Mouse (Mus musculus) bone marrow, adult 2 months (tissue): Measurements from ENCODE around the gene Usp5.

Source experiments
- CTCF ChIP-seq: fragments of 200-500 bp; IDR thresholded peaks from 2 replicates; pipeline ENCODE4 v1.5.1; 2011; ENCODE audit warnings: low read length, control low read depth; ENCODE audit not compliant: control insufficient read depth, insufficient read depth
- POLR2A ChIP-seq: fragments of 200-500 bp; IDR thresholded peaks from 2 replicates; pipeline ENCODE4 v1.6.1; 2011; ENCODE audit warnings: low read depth, mild to moderate bottlenecking, control low read depth, low read length, borderline replicate concordance; ENCODE audit not compliant: control insufficient read depth

DNA sequence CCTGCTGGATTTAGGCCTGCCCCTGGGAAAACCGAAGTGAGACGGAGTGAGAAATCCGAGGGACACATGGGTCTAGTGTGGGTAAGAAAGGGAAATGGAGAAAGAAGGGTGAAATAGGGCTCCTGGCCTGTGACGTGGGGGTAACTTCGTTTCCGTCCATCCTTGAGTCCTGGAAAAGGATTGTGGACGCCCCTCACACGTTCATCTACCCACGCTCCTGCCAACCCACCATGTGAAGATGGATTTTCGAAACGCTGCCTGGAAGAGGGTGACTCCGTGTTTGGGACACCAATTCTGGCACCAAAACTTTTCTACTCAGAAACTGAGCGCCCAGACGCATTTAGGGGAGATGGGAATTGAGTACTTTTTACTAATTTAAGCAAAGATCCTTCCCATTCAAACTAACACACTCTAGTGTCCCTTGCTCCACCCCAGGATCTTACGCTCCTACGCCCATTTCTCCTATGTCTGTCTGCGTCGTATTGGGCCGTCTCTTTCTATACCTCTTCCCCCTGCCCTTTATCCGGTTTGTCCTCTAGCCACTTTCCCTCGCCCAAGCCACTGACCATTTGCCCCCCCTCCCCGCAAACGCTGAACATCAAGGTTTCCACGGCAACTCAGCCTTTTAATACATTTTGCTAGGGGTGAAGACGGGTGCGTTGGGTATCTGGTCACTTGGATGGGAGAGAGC is 28.7 kb upstream of the Usp5 start:
- TF ChIP-seq POLR2A = no peak
- no peak for TF ChIP-seq CTCF
